ENCODE assay signal across 10 mouse cellular contexts in the genomic region with DNA sequence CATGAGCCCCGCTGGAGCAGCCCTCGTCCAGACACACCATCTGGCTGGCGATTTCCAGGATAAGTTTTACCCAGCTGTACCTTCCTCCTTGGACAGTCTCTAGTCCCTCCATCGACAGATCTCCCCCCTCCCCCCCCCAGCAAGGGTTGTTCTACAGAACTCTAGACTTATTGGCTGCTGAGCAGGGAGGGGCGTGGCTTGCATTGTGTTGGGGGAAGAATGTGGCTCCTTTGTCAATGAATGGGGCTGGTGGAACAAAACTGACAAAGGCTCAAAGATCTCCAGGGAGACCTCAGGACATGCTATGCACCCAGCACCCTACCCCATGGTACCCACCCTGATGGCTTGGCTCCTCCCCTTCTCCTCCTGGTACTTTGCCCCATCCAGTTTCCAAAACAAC. TPM values are rescaled to one million over a fixed set of nuclear protein-coding genes. Genes with fewer than 3 reads are reported as not detected.
DNase-seq lines count a peak whose midpoint lies in the region; ATAC-seq and TF ChIP-seq lines count a peak whose summit lies in the region.
"Had no signal": no experiment of that assay in that cellular context is flagged by ENCODE, and none has a peak within 500 bp of the region (broad histone marks: within the 10 kb centered on the region; RNA-seq: fewer than 3 reads in every experiment).

No protein-coding gene starts in this region.

- no peak for ATAC-seq in cerebellum, adult (ENCODE audit: insufficient number of reproducible peaks, low FRiP score, low TSS enrichment)
- ATAC-seq in midbrain, postnatal 0 days (ENCODE audit: low FRiP score): peak; percentile 65
- no peak for ATAC-seq in frontal cortex, adult (ENCODE audit: low TSS enrichment)
- ATAC-seq: intestine, postnatal 0 days had no signal

- H3K9ac ChIP-seq in midbrain, postnatal 0 days (replicated peaks; ENCODE audit: low read length, poor library complexity, severe bottlenecking): no peak overlapping the region

- no peak for TF ChIP-seq CTCF in midbrain, postnatal 0 days (IDR thresholded peaks at IDR 0.05)

- H3K27ac ChIP-seq in hindbrain, embryonic 10.5 days: peak overlapping the region; percentile 89
- peak overlapping the region; percentile 43; the same call in 1 of the 2 replicates for H3K27ac ChIP-seq in midbrain, postnatal 0 days (ENCODE audit: low read depth, low read length)
- H3K27ac ChIP-seq: heart, embryonic 10.5 days had no signal

- peaks cover 7% of the 10 kb centered on the region; the same call in 1 of the 2 replicates for H3K9me3 ChIP-seq in hindbrain, embryonic 10.5 days
- no peaks in the 10 kb centered on the region for H3K9me3 ChIP-seq in midbrain, postnatal 0 days (ENCODE audit: low read length)
- H3K9me3 ChIP-seq: heart, embryonic 10.5 days had no signal

- H3K4me1 ChIP-seq in hindbrain, embryonic 10.5 days (replicated peaks): peaks cover 35% of the 10 kb centered on the region
- H3K4me1 ChIP-seq in midbrain, postnatal 0 days (ENCODE audit: insufficient read depth, low read length): no peaks in the 10 kb centered on the region

- no peaks in the 10 kb centered on the region for H3K36me3 ChIP-seq in hindbrain, embryonic 10.5 days
- H3K36me3 ChIP-seq in midbrain, postnatal 0 days (ENCODE audit: insufficient read depth, low read length): no peaks in the 10 kb centered on the region
- H3K36me3 ChIP-seq: heart, embryonic 10.5 days had no signal

- H3K4me2 ChIP-seq in midbrain, postnatal 0 days (ENCODE audit: low read depth, low read length, poor library complexity, severe bottlenecking): no peak overlapping the region

- peak; percentile 14 for DNase-seq in cerebellum, adult 9-11 months
- peak; percentile 85 for DNase-seq in embryo, embryonic 10 days (ENCODE audit: low spot score)
- DNase-seq in hindbrain, embryonic 10.5 days (ENCODE audit: low spot score): peak; percentile 85
- peak; percentile 79 for DNase-seq in midbrain, postnatal 0 days (ENCODE audit: low spot score)
- DNase-seq in heart, adult 11 months: no peak
- no peak for DNase-seq in heart, adult 8-10 months (ENCODE audit: low spot score)

- peaks cover 10% of the 10 kb centered on the region; the same call in 1 of the 2 replicates for H3K27me3 ChIP-seq in hindbrain, embryonic 10.5 days (ENCODE audit: insufficient read depth, poor library complexity, severe bottlenecking)
- H3K27me3 ChIP-seq in midbrain, postnatal 0 days (ENCODE audit: insufficient read depth, low read length): no peaks in the 10 kb centered on the region

- H3K4me3 ChIP-seq in hindbrain, embryonic 10.5 days: peak overlapping the region; percentile 34
- no peak overlapping the region for H3K4me3 ChIP-seq in midbrain, postnatal 0 days (ENCODE audit: low read depth, low read length)
- H3K4me3 ChIP-seq: heart, embryonic 10.5 days had no signal

- 15% methylated on average over 5 of the region's 5 CpGs for WGBS in hindbrain, embryonic 10.5 days
- WGBS in midbrain, postnatal 0 days: 16% methylated on average over 5 of the region's 5 CpGs

RNA-seq across cellular contexts. Expression of gene Gm266, which starts 15.1 kb away (rescaled TPM):
- 11.6 and 14.1 TPM in 2 replicates for polyA plus RNA-seq in hindbrain, embryonic 10.5 days (2016; fragmentation: Nextera tagmentation; extraction: Ambion mirVana)
- total RNA-seq in midbrain, postnatal 0 days (2014; rRNA removed): 9.6 and 12.6 TPM in 2 replicates
- polyA plus RNA-seq in midbrain, postnatal 0 days (2015; fragmentation: Nextera tagmentation; extraction: Ambion mirVana): 8.4 and 9.7 TPM in 2 replicates
- under 1 TPM in 2 of 4 experiments, not detected in 2; 0.22 to 0.35 TPM for total RNA-seq in heart, adult 8-10 months (2022)

RNA-seq across cellular contexts. Expression of gene Eif5, which starts 37.1 kb away (rescaled TPM):
- polyA plus RNA-seq in hindbrain, embryonic 10.5 days (2016; fragmentation: Nextera tagmentation; extraction: Ambion mirVana): 570 and 710 TPM in 2 replicates
- 283 and 376 TPM in 2 replicates for total RNA-seq in midbrain, postnatal 0 days (2014; rRNA removed)
- polyA plus RNA-seq in midbrain, postnatal 0 days (2015; fragmentation: Nextera tagmentation; extraction: Ambion mirVana): 552 and 640 TPM in 2 replicates
- 100 to 1,000 TPM; 155 to 196 (median 171) TPM for total RNA-seq in heart, adult 8-10 months (2022)

RNA-seq across cellular contexts. Expression of gene Tnfaip2, which starts 58.5 kb away (rescaled TPM):
- polyA plus RNA-seq in hindbrain, embryonic 10.5 days (2016; fragmentation: Nextera tagmentation; extraction: Ambion mirVana): 3.0 and 3.2 TPM in 2 replicates
- total RNA-seq in midbrain, postnatal 0 days (2014; rRNA removed): 1.5 and 3.8 TPM in 2 replicates
- 0.38 and 0.49 TPM in 2 replicates for polyA plus RNA-seq in midbrain, postnatal 0 days (2015; fragmentation: Nextera tagmentation; extraction: Ambion mirVana)
- 10 to 100 TPM; 25.2 to 49.3 (median 41.6) TPM for total RNA-seq in heart, adult 8-10 months (2022)

Comparison
In these comparisons a context has a peak if more than half of its experiments do, and no peak if none do; other contexts are left out.
1. DNase-seq: peak in cerebellum, adult 9-11 months (single experiment), embryo, embryonic 10 days (single experiment), hindbrain, embryonic 10.5 days (single experiment) and midbrain, postnatal 0 days (single experiment); none in heart, adult 11 months (single experiment) and heart, adult 8-10 months (single experiment).